In genomic region chr12:17183788-17184187, GRCm38 (mm10) we compare ENCODE assay signal across 9 mouse cellular contexts. TPM values are rescaled to one million over a fixed set of nuclear protein-coding genes. Genes with fewer than 3 reads are reported as not detected.
A peak's percentile ranks its signal among the peaks of the same experiment; 100 is the strongest.
DNase-seq lines count a peak whose midpoint lies in the region; ATAC-seq lines count a peak whose summit lies in the region.
"Had no signal": no experiment of that assay in that cellular context is flagged by ENCODE, and none has a peak within 500 bp of the region (broad histone marks: within the 10 kb centered on the region; RNA-seq: fewer than 3 reads in every experiment).

No protein-coding gene starts in this region.

- peaks cover 4% of the 10 kb centered on the region for H3K4me1 ChIP-seq in heart, embryonic 11.5 days (ENCODE audit: control insufficient read depth, insufficient read depth, low read length)
- H3K4me1 ChIP-seq in forebrain, embryonic 15.5 days: peaks cover 8% of the 10 kb centered on the region; the same call in 1 of the 2 replicates

- no peak for ATAC-seq in heart, embryonic 11.5 days (replicated peaks; ENCODE audit: insufficient number of reproducible peaks, low FRiP score, low TSS enrichment)
- peak; percentile 59; the same call in 1 of the 2 replicates for ATAC-seq in forebrain, embryonic 15.5 days (replicated peaks)

- no peak overlapping the region for H3K9ac ChIP-seq in heart, embryonic 11.5 days (ENCODE audit: low read depth, low read length)
- H3K9ac ChIP-seq in forebrain, embryonic 15.5 days (replicated peaks): no peak overlapping the region

- 40% methylated on average over 10 of the region's 10 CpGs for WGBS in heart, embryonic 11.5 days (ENCODE audit: insufficient replicate concordance)
- 25% methylated on average over 10 of the region's 10 CpGs for WGBS in forebrain, embryonic 15.5 days

- H3K36me3 ChIP-seq in heart, embryonic 11.5 days (ENCODE audit: control insufficient read depth, insufficient read depth, low read length): no peaks in the 10 kb centered on the region
- no peaks in the 10 kb centered on the region for H3K36me3 ChIP-seq in forebrain, embryonic 15.5 days

- no peak for DNase-seq in heart, adult 11 months
- DNase-seq in adrenal gland, postnatal 36 days: peak; percentile 19 to 27
- peak; percentile 5 for DNase-seq in lung, postnatal 14 days
- no peak for DNase-seq in thymus, adult 18-20 months
- no peak for DNase-seq in cerebellum, postnatal 25 days
- DNase-seq: thymus, postnatal 4 days had no signal

- H3K4me2 ChIP-seq in heart, embryonic 11.5 days: peak overlapping the region; percentile 55; the same call in 1 of the 2 replicates
- H3K4me2 ChIP-seq in forebrain, embryonic 15.5 days (replicated peaks): no peak overlapping the region

- H3K4me3 ChIP-seq in heart, embryonic 11.5 days (ENCODE audit: low read depth, low read length): no peak overlapping the region
- H3K4me3 ChIP-seq in forebrain, embryonic 15.5 days: no peak overlapping the region

- H3K27ac ChIP-seq in heart, embryonic 11.5 days (ENCODE audit: low read depth, low read length): peak overlapping the region; percentile 54; the same call in 1 of the 2 replicates
- H3K27ac ChIP-seq in forebrain, embryonic 15.5 days (replicated peaks): no peak overlapping the region
- H3K27ac ChIP-seq: hindbrain, postnatal 0 days had no signal

- no peaks in the 10 kb centered on the region for H3K9me3 ChIP-seq in heart, embryonic 11.5 days (replicated peaks; ENCODE audit: control insufficient read depth, low read length)
- H3K9me3 ChIP-seq in forebrain, embryonic 15.5 days: no peaks in the 10 kb centered on the region

- H3K27me3 ChIP-seq in heart, embryonic 11.5 days (ENCODE audit: control insufficient read depth, insufficient read depth, low read length): no peaks in the 10 kb centered on the region
- no peaks in the 10 kb centered on the region for H3K27me3 ChIP-seq in forebrain, embryonic 15.5 days

RNA-seq across cellular contexts. Expression of gene Kcnf1, which starts 7.1 kb away (rescaled TPM):
- 0.26 and 1.2 TPM in 2 replicates for polyA plus RNA-seq in heart, embryonic 11.5 days (2014; fragmentation: Nextera tagmentation; extraction: Ambion mirVana)
- under 1 TPM; 0.10 to 0.20 TPM for total RNA-seq in adrenal gland, postnatal 36 days (2021)
- 4.0 and 4.1 TPM in 2 replicates for polyA plus RNA-seq in forebrain, embryonic 15.5 days (2015; fragmentation: Nextera tagmentation; extraction: Ambion mirVana)

Comparison
In these comparisons a context has a peak if more than half of its experiments do, and no peak if none do; other contexts are left out.
1. DNase-seq: peak in adrenal gland, postnatal 36 days (2 of 2) and lung, postnatal 14 days (single experiment); none in heart, adult 11 months (single experiment), thymus, adult 18-20 months (0 of 2) and cerebellum, postnatal 25 days (0 of 2).